Mouse (Mus musculus) liver, embryonic 16.5 days (tissue): ENCODE data around the gene Fgf18. TPM values are rescaled to one million over a fixed set of nuclear protein-coding genes. Genes with fewer than 3 reads are reported as not detected.

Source experiments
- ATAC-seq: fragments of 200-750 bp; cut with Nextera tagmentation; 2 replicates; pipeline ENCODE4 v1.8.0; 2017; ENCODE audit warnings: low read depth, mild to moderate bottlenecking, moderate number of reproducible peaks, moderate library complexity
- H3K27ac ChIP-seq: fragments of 300-500 bp; sonication (generic); 2 replicates; pipeline ENCODE4 v1.5.1; 2014; ENCODE audit warnings: mild to moderate bottlenecking, low read length
- H3K27me3 ChIP-seq: fragments of 300-500 bp; sonication (generic); 2 replicates; pipeline ENCODE4 v1.6.1; 2014; ENCODE audit warnings: low read depth, low read length, mixed read lengths; ENCODE audit not compliant: control insufficient read depth, insufficient read depth
- H3K36me3 ChIP-seq: fragments of 300-500 bp; sonication (generic); 2 replicates; pipeline ENCODE4 v1.6.1; 2014; ENCODE audit warnings: mild to moderate bottlenecking; ENCODE audit not compliant: control insufficient read depth, insufficient read depth
- H3K4me1 ChIP-seq: fragments of 300-500 bp; sonication (generic); 2 replicates; pipeline ENCODE4 v1.6.1; 2014; ENCODE audit warnings: low read depth, low read length, mixed read lengths; ENCODE audit not compliant: control insufficient read depth
- H3K4me2 ChIP-seq: fragments of 300-500 bp; sonication (generic); 2 replicates; pipeline ENCODE4 v1.6.1; 2014; ENCODE audit warnings: low read depth, low read length, mixed read lengths
- H3K4me3 ChIP-seq: fragments of 300-500 bp; sonication (generic); 2 replicates; pipeline ENCODE4 v1.5.1; 2014; ENCODE audit warnings: low read depth, mild to moderate bottlenecking, low read length
- H3K9ac ChIP-seq: fragments of 300-500 bp; sonication (generic); 2 replicates; pipeline ENCODE4 v1.6.1; 2014; ENCODE audit warnings: low read depth, low read length
- H3K9me3 ChIP-seq: fragments of 300-500 bp; sonication (generic); replicated peaks from 2 replicates; pipeline ENCODE4 v1.6.1; 2016; ENCODE audit warnings: low read length; ENCODE audit not compliant: control insufficient read depth
- WGBS: fragments of 180-500 bp; shearing (Covaris S2); extraction: QIAGEN DNeasy Blood & Tissue Kit; methylation state at CpG from one replicate; pipeline ENCODE4 v1.1.7; 2014; ENCODE audit not compliant: insufficient replicate concordance; 5-methylcytosine and 5-hydroxymethylcytosine counted together
- polyA plus RNA-seq: library from polyadenylated mRNA; unstranded; fragments of >200 nt; fragmentation: Nextera tagmentation; extraction: Ambion mirVana; gene quantifications from 2 replicates; pipeline ENCODE4 v1.2.1, GENCODE M21; 2015

Gene Fgf18
- 0.15 TPM in 2 replicates for polyA plus RNA-seq

DNA sequence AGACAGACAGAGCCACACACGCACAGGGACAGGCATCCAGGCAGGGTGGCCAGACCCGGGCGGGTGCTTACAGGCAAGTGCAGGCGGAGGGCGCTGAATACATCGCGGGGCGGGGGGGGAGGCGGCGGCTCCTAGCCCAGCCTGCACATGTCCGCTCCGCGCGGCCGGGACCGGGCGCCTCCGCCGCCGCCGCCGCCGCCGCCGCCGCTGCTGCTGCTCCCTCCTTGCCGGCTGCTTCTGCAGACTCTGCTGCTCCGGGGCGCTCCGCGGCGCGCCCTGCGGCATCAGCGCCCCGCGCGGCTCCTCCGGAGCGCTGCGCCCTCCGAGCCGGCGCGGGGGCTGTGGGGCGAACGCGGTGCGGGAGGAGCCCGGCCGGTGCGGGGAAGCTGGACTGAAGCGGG is at the start of gene Fgf18:
TSS of gene Fgf18 (minus strand) at position 230 of the 401 bp plus-strand sequence.
- H3K9ac ChIP-seq: no peak within 1 kb of the TSS
- peaks cover 20% of the 10 kb centered on the region for H3K36me3 ChIP-seq
- ATAC-seq: no peak
- peaks cover 12% of the 10 kb centered on the region for H3K4me1 ChIP-seq
- no peaks in the 10 kb centered on the region for H3K9me3 ChIP-seq
- H3K27me3 ChIP-seq: peaks cover 64% of the 10 kb centered on the region
- peak within 1 kb of the TSS; percentile 40 for H3K4me3 ChIP-seq
- no peak within 1 kb of the TSS for H3K27ac ChIP-seq
- peak within 1 kb of the TSS; percentile 61 for H3K4me2 ChIP-seq
- whole genome bisulfite sequencing: under 1% methylated on average over 48 of the region's 53 CpGs

GRCm38 (mm10) chr11:33196447-33197132 is 49.4 kb upstream of the Fgf18 start:
- H3K4me1 ChIP-seq: peaks cover 2% of the 10 kb centered on the region; the same call in 1 of the 2 replicates
- no peaks in the 10 kb centered on the region for H3K36me3 ChIP-seq
- no peak overlapping the region for H3K4me3 ChIP-seq
- no peak for ATAC-seq
- H3K4me2 ChIP-seq: no peak overlapping the region
- H3K9ac ChIP-seq: no peak overlapping the region
- whole genome bisulfite sequencing: 9% methylated on average over 24 of the region's 24 CpGs
- H3K27me3 ChIP-seq: peaks cover 85% of the 10 kb centered on the region
- H3K9me3 ChIP-seq: no peaks in the 10 kb centered on the region
- no peak overlapping the region for H3K27ac ChIP-seq

DNA sequence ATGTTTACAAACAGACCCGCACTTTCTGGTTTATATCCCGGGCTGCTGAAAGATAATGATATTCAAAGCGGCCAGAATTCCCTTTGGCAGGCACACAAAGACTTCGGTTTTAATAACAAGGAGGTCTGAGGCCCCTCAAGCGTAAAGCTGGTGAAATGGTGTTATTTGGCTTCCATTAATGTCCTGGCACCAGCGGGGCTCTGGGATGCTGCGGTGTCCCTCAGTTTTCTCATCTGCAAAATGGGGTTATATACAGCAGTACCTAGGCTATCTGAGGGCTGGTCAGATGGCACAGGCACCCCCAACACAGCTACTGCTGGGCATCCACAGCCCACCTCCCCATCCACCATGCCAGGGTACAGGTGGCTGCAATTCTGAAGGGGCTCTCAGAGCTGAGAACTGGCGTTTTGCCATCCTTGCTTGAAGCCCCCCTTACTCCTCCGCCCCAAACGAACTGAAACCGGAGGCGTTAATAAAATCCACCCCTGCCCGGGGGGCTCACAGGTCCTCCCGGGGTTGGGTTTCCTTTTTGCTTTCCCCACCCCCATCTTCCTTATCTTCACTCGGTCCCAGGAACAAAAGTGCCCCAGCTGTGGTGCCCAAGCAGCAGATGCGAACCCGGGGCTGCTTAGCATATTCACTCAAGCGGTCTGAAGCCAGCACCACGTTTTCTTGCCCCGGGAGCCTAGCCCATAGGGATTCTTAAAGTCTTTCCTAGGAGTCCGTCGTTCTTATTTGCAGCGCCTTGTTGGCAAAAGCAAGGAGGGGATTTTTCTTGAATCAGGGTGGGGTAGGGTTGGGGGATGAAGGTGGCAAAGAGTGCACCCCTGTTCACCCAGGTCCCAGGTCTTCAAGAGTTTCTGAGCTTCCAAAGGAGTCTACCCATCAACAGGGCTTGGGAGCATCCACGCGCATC is 48.6 kb upstream of the Fgf18 start:
- 5% methylated on average over 25 of the region's 25 CpGs for WGBS
- Histone ChIP-seq H3K36me3 (no peaks in the 10 kb centered on the region), H3K9ac (no peak overlapping the region), H3K4me1 (peaks cover 2% of the 10 kb centered on the region; the same call in 1 of the 2 replicates), H3K9me3 (no peaks in the 10 kb centered on the region), H3K4me3 (no peak overlapping the region), H3K27ac (no peak overlapping the region), H3K27me3 (peaks cover 82% of the 10 kb centered on the region), H3K4me2 (no peak overlapping the region)
- no peak for ATAC-seq

DNA sequence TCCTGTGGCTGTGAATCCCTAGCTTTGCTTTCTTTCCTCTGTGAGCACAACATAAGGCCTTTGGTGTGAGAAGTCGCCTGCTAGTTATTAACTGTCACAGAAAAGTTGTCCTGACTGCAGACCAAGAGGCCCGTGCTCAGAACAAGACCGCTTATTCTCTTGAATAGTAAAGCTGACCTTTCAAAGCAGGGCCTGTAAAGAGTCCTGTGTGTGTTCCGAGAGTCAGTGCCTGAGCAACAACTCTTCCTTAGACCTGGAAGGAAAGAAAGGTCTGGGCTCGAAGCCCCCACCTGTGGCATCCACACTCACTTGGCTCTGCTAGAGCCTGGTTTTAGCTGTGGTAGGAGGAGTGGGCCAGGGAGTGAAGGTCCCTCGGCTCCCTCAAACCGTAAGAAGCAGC is 47.9 kb upstream of the Fgf18 start:
- Histone ChIP-seq H3K27ac (no peak overlapping the region), H3K9me3 (no peaks in the 10 kb centered on the region), H3K9ac (no peak overlapping the region), H3K4me2 (no peak overlapping the region), H3K27me3 (peaks cover 75% of the 10 kb centered on the region), H3K4me1 (no peaks in the 10 kb centered on the region), H3K4me3 (no peak overlapping the region), H3K36me3 (no peaks in the 10 kb centered on the region)
- WGBS: 25% methylated on average over 7 of the region's 7 CpGs
- ATAC-seq: no peak

DNA sequence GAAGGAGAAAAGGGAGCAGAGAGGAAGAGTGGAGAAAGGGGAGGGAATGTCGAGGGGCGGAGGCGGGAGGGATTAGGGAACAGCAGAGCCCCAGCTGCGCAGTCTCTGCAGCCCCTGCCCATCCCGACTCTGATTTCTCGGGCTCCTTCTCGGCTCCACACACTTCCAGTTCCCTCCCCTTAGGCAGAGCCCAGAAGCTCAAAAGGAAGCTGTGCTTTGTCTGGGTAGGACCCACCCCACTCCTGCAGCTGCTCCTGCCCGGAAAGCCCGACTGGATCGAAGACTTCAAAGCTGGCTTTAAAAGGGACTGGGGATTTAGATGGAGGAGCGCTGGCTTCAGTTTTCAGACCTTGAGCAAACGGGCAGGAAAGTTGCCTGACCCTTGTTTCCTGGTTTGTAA is 46.5 kb upstream of the Fgf18 start:
- WGBS: 3% methylated on average over 12 of the region's 12 CpGs
- H3K9me3 ChIP-seq: no peaks in the 10 kb centered on the region
- no peak overlapping the region for H3K9ac ChIP-seq
- no peak overlapping the region for H3K4me3 ChIP-seq
- H3K4me2 ChIP-seq: no peak overlapping the region
- H3K27ac ChIP-seq: no peak overlapping the region
- peaks cover 61% of the 10 kb centered on the region for H3K27me3 ChIP-seq
- H3K36me3 ChIP-seq: no peaks in the 10 kb centered on the region
- no peaks in the 10 kb centered on the region for H3K4me1 ChIP-seq
- no peak for ATAC-seq

GRCm38 (mm10) chr11:33181804-33182203 is 34.6 kb upstream of the Fgf18 start:
- Histone ChIP-seq H3K4me2 (no peak overlapping the region), H3K9me3 (no peaks in the 10 kb centered on the region), H3K4me1 (no peaks in the 10 kb centered on the region), H3K4me3 (no peak overlapping the region), H3K27ac (no peak overlapping the region), H3K9ac (no peak overlapping the region), H3K36me3 (no peaks in the 10 kb centered on the region), H3K27me3 (peaks cover 13% of the 10 kb centered on the region)
- no peak for ATAC-seq
- 59% methylated on average over 3 of the region's 3 CpGs for WGBS

GRCm38 (mm10) chr11:33180701-33181116 is 33.5 kb upstream of the Fgf18 start:
- Histone ChIP-seq H3K9ac (no peak overlapping the region), H3K9me3 (no peaks in the 10 kb centered on the region), H3K4me1 (no peaks in the 10 kb centered on the region), H3K4me2 (no peak overlapping the region), H3K27ac (no peak overlapping the region), H3K27me3 (peaks cover 17% of the 10 kb centered on the region), H3K36me3 (no peaks in the 10 kb centered on the region), H3K4me3 (no peak overlapping the region)
- WGBS: 6% methylated on average over 18 of the region's 18 CpGs
- ATAC-seq: no peak

DNA sequence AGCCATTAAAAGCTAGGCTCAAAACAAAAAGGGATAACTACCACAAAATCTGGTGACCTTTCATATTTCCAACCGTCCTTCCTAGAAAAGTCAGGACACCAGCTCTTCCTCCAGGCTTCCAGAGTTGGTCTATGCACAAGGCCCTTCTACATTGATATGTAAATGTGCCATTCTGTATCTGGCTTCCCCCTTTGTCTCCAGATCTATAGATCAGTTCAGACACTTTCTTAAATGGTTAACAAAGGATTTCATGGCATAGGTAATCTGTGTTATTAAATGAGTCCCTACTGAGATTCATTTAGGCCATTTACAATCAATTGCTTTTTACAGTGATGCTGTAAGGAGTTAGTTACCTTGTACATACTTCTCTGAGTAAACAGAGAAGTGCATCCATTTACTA is 32.6 kb upstream of the Fgf18 start:
- H3K4me2 ChIP-seq: no peak overlapping the region
- H3K27me3 ChIP-seq: peaks cover 17% of the 10 kb centered on the region
- no peak overlapping the region for H3K4me3 ChIP-seq
- no peaks in the 10 kb centered on the region for H3K36me3 ChIP-seq
- H3K4me1 ChIP-seq: no peaks in the 10 kb centered on the region
- ATAC-seq: no peak
- WGBS: 56% methylated on average over 1 of the region's 1 CpGs
- no peak overlapping the region for H3K9ac ChIP-seq
- no peak overlapping the region for H3K27ac ChIP-seq
- H3K9me3 ChIP-seq: no peaks in the 10 kb centered on the region
